Mouse (Mus musculus): ENCODE results near the gene Pdcd4.

GRCm38 (mm10) chr19:53899941-53900610 lies 8.0 kb downstream of the Pdcd4 start:
- TF ChIP-seq CTCF (IDR thresholded peaks at IDR 0.05; ENCODE audit: low read depth, low read length) (no peak), EP300 (IDR thresholded peaks at IDR 0.05; ENCODE audit: insufficient read depth, low read depth, low read length) (no peak), POLR2A (IDR thresholded peaks at IDR 0.05; ENCODE audit: insufficient read depth, low read length) (no peak)

Data from ES-Bruce4 (cell line).